Mouse (Mus musculus) c-Kit-positive CD71-positive TER-119-positive erythroid progenitor cells, embryonic 14.5 days (primary cell): ENCODE data around the gene Cdc42ep2.
A peak's percentile ranks its signal among the peaks of the same experiment; 100 is the strongest.

Experiments
- DNase-seq: peaks from one replicate; pipeline ENCODE4 v3.0.0-alpha.2; 2013; ENCODE audit warnings: low spot score

Cdc42ep2 gene

GRCm38 (mm10) chr19:5924713-5925093, at the start of gene Cdc42ep2:
Gene Cdc42ep2, minus strand, starts transcription at chr19:5924816.
- peak; percentile 96 for DNase-seq

GRCm38 (mm10) chr19:5967664-5968063, 43.0 kb upstream of the Cdc42ep2 start:
- DNase-seq: peak; percentile 73

GRCm38 (mm10) chr19:5966786-5967185, 42.2 kb upstream of the Cdc42ep2 start:
- peak; percentile 77 for DNase-seq

GRCm38 (mm10) chr19:5965910-5966309, 41.3 kb upstream of the Cdc42ep2 start:
- DNase-seq: no peak

- peak; percentile 90 for DNase-seq
Measured at GRCm38 (mm10) chr19:5965280-5965679, 40.7 kb upstream of the Cdc42ep2 start.

- no peak for DNase-seq
Measured at GRCm38 (mm10) chr19:5964804-5965203, 40.2 kb upstream of the Cdc42ep2 start.

- peak; percentile 84 for DNase-seq
Measured at GRCm38 (mm10) chr19:5963883-5964562, 39.4 kb upstream of the Cdc42ep2 start, which contains the start of gene Pola2. Gene Pola2, minus strand, starts transcription at chr19:5964202.

- DNase-seq: no peak
Measured at GRCm38 (mm10) chr19:5962651-5963050, 38.0 kb upstream of the Cdc42ep2 start.

GRCm38 (mm10) chr19:5957371-5957770, 32.8 kb upstream of the Cdc42ep2 start:
- DNase-seq: no peak

GRCm38 (mm10) chr19:5956685-5957084, 32.1 kb upstream of the Cdc42ep2 start:
- peak; percentile 81 for DNase-seq

- DNase-seq: no peak
Measured at GRCm38 (mm10) chr19:5955704-5956670, 31.4 kb upstream of the Cdc42ep2 start.

- DNase-seq: no peak
Measured at GRCm38 (mm10) chr19:5954936-5955335, 30.3 kb upstream of the Cdc42ep2 start.

GRCm38 (mm10) chr19:5954031-5954710, 29.6 kb upstream of the Cdc42ep2 start:
- no peak for DNase-seq

GRCm38 (mm10) chr19:5953201-5953770, 28.7 kb upstream of the Cdc42ep2 start:
- DNase-seq: no peak

GRCm38 (mm10) chr19:5952071-5952691, 27.6 kb upstream of the Cdc42ep2 start:
- no peak for DNase-seq

- DNase-seq: no peak
Measured at GRCm38 (mm10) chr19:5951631-5952030, 27.0 kb upstream of the Cdc42ep2 start.

- DNase-seq: no peak
Measured at GRCm38 (mm10) chr19:5950218-5950617, 25.6 kb upstream of the Cdc42ep2 start.

GRCm38 (mm10) chr19:5945891-5946290, 21.3 kb upstream of the Cdc42ep2 start:
- no peak for DNase-seq

GRCm38 (mm10) chr19:5945027-5945426, 20.4 kb upstream of the Cdc42ep2 start:
- no peak for DNase-seq

- no peak for DNase-seq
Measured at GRCm38 (mm10) chr19:5944145-5944544, 19.5 kb upstream of the Cdc42ep2 start.

- DNase-seq: no peak
Measured at GRCm38 (mm10) chr19:5943404-5943803, 18.8 kb upstream of the Cdc42ep2 start.

GRCm38 (mm10) chr19:5942581-5942980, 18.0 kb upstream of the Cdc42ep2 start:
- no peak for DNase-seq
